Mouse (Mus musculus) erythroblast, embryonic 14.5 days (primary cell): ENCODE measurements around the gene Aida.

Source experiments
- GATA1 ChIP-seq: IDR thresholded peaks from 2 replicates; pipeline ENCODE4 v1.6.1; 2012; ENCODE audit warnings: low read length, inconsistent platforms, mixed read lengths
- TAL1 ChIP-seq: IDR thresholded peaks from 3 replicates; pipeline ENCODE4 v1.6.1; 2012; ENCODE audit warnings: low read length, inconsistent platforms, mixed read lengths

DNA sequence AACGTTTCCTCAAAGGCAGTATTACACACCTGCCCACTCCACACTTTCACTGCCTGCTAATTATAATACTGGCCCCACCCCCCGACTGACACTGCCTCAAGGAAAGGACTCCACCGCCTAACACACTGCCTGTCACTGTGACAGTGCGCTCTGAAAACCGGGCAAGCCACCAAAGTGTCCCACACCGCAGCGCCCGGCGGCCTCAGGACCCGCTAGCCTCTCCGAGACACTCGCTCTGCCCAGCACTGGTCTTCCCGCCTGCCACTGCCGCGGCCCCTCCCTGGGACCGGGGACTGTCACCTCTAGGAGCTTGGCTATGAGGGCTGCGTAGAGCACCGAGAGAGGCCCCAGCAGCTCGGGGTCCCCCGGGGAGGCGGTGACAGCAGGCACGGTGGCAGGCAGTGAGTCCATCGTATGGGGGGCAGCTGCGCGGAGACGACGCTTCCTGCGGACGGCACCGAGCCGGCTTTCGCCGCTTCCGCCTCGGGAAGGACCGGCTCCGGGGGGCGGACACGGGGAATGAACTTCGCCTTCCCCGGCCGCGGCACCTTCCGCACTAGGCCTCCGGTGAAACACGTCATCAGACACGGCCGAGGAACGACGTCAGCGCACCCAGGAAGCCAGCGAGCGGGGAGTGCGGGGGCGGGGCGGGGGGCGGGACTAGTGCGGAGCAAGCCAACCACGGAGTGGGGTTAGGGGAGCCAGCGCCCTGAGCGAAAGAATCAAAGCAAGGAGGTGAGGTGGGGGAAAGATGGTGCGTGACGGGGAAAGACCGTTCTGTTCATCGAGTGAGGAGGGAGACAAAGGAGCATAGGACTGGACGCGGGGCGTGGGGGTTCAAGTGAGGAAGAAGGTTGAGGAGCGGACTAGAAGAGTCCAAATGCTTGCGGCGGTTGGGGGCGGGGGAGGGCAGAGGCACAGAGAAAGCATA, 48.8 kb downstream of the Aida start:
- no peak for TF ChIP-seq GATA1
- TF ChIP-seq TAL1: no peak
